8 mouse cellular contexts compared by ENCODE assay signal in genomic region chr16:56037138-56038010, GRCm38 (mm10). TPM values are rescaled to one million over a fixed set of nuclear protein-coding genes. Genes with fewer than 3 reads are reported as not detected.
A peak's percentile ranks its signal among the peaks of the same experiment; 100 is the strongest.
DNase-seq lines count a peak whose midpoint lies in the region; ATAC-seq lines count a peak whose summit lies in the region.

Gene Trmt10c, minus strand, starts transcription at chr16:56037819.

- H3K4me2 ChIP-seq in hindbrain, embryonic 14.5 days (replicated peaks): peak within 1 kb of the TSS; percentile 72

- peak within 1 kb of the TSS; percentile 76 for H3K9ac ChIP-seq in hindbrain, embryonic 14.5 days

- ATAC-seq in hindbrain, embryonic 14.5 days (ENCODE audit: low FRiP score): peak; percentile 100

- peaks cover 18% of the 10 kb centered on the region for H3K4me1 ChIP-seq in hindbrain, embryonic 14.5 days (replicated peaks; ENCODE audit: control insufficient read depth, insufficient read depth, low read length)

- under 1% methylated on average over 63 of the region's 63 CpGs for WGBS in hindbrain, embryonic 14.5 days

- no peaks in the 10 kb centered on the region for H3K9me3 ChIP-seq in hindbrain, embryonic 14.5 days (ENCODE audit: control insufficient read depth, low read length)

- DNase-seq in T-cell, adult 2 months (ENCODE audit: low spot score): peak; percentile 88
- peak; percentile 96 to 99 for DNase-seq in cerebellum, postnatal 25 days
- peak; percentile 81 to 88 for DNase-seq in frontal cortex, postnatal 25 days (ENCODE audit: low spot score in 2 of 2)
- DNase-seq in hindbrain, embryonic 14.5 days (ENCODE audit: low spot score): peak; percentile 94
- DNase-seq in layer of hippocampus, postnatal 36 days: peak; percentile 90 to 92
- peak; percentile 93 for DNase-seq in lung, postnatal 25 days (ENCODE audit: low spot score)
- peak; percentile 85 for DNase-seq in retina, adult 2 months (ENCODE audit: low read depth, low spot score)
- peak; percentile 94 for DNase-seq in thymus, postnatal 25 days

- H3K4me3 ChIP-seq in hindbrain, embryonic 14.5 days (replicated peaks; ENCODE audit: low read length): peak within 1 kb of the TSS; percentile 76

- H3K36me3 ChIP-seq in hindbrain, embryonic 14.5 days (replicated peaks; ENCODE audit: control insufficient read depth, insufficient read depth): peaks cover 28% of the 10 kb centered on the region

- H3K27me3 ChIP-seq in hindbrain, embryonic 14.5 days (ENCODE audit: control insufficient read depth, insufficient read depth, low read length): no peaks in the 10 kb centered on the region

- H3K27ac ChIP-seq in hindbrain, embryonic 14.5 days: peak within 1 kb of the TSS; percentile 89

RNA-seq across cellular contexts. Expression of gene Trmt10c, which starts in this region (rescaled TPM):
- 20.9 and 21.8 TPM in 2 replicates for polyA plus RNA-seq in hindbrain, embryonic 14.5 days (2014; fragmentation: Nextera tagmentation; extraction: Ambion mirVana)
- 10 to 100 TPM; 10.3 to 11.4 TPM for total RNA-seq in layer of hippocampus, postnatal 36 days (2021)

Comparison
In these comparisons a context has a peak if more than half of its experiments do, and no peak if none do; other contexts are left out.
1. Peak in every context shown above with its lines: DNase-seq, ATAC-seq, H3K4me3 ChIP-seq and H3K27ac ChIP-seq.